Mouse (Mus musculus): ENCODE results near the gene Cacng8. TPM values are rescaled to one million over a fixed set of nuclear protein-coding genes. Genes with fewer than 3 reads are reported as not detected.

Gene Cacng8
- polyA plus RNA-seq, 1 experiment from 2014 or later: 16.4 TPM

DNA sequence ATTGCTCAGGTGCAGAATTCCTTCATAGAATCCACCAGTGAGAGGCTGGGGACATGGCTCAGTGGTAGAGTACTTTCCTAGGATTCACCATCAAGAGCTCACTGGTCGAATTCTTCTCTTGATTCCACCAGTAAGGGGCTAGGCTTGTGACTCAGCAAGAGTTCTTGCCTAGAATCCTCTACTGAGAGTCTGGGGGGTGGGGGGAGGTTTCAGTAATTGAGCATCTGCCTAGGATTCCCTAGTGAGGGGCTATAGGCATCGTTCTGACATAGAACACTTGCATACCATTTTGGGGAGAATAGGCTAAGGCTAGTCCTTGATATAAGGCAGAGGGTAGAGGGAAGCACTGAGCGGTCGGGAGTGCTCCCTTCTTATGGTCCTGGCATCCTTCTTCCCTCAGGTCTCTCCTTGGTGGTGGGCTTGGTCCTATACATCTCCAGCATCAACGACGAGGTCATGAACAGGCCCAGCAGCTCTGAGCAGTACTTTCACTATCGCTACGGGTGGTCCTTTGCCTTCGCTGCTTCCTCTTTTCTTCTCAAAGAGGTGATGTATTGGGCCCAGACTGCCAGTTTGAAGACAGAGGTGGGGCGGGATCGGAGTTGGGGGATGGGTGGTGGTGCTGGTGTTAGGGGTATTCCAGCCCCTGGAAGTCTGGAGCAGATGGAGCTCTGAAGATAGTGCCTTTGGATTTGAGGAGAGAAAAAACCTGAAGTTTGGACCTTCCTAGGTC lies 24.8 kb upstream of the Cacng8 start:
- 47% methylated on average over 11 of the region's 11 CpGs for WGBS
- H3K4me1 ChIP-seq (replicated peaks; ENCODE audit: control insufficient read depth, insufficient read depth, low read length): peaks cover 10% of the 10 kb centered on the region
- no peak overlapping the region for H3K4me3 ChIP-seq (replicated peaks; ENCODE audit: low read length)
- H3K9me3 ChIP-seq (ENCODE audit: control insufficient read depth, low read length): no peaks in the 10 kb centered on the region
- no peak overlapping the region for H3K9ac ChIP-seq (replicated peaks; ENCODE audit: low read depth, low read length)
- no peak overlapping the region for H3K27ac ChIP-seq (ENCODE audit: low read length)
- no peak overlapping the region for H3K4me2 ChIP-seq (ENCODE audit: low read length)
- 0 out of 2 replicates have a peak, but pooled peaks cover 3% of the 10 kb centered on the region for H3K36me3 ChIP-seq (ENCODE audit: control insufficient read depth, insufficient read depth)
- H3K27me3 ChIP-seq (replicated peaks; ENCODE audit: control insufficient read depth, insufficient read depth, low read length): no peaks in the 10 kb centered on the region
- no peak for ATAC-seq

DNA sequence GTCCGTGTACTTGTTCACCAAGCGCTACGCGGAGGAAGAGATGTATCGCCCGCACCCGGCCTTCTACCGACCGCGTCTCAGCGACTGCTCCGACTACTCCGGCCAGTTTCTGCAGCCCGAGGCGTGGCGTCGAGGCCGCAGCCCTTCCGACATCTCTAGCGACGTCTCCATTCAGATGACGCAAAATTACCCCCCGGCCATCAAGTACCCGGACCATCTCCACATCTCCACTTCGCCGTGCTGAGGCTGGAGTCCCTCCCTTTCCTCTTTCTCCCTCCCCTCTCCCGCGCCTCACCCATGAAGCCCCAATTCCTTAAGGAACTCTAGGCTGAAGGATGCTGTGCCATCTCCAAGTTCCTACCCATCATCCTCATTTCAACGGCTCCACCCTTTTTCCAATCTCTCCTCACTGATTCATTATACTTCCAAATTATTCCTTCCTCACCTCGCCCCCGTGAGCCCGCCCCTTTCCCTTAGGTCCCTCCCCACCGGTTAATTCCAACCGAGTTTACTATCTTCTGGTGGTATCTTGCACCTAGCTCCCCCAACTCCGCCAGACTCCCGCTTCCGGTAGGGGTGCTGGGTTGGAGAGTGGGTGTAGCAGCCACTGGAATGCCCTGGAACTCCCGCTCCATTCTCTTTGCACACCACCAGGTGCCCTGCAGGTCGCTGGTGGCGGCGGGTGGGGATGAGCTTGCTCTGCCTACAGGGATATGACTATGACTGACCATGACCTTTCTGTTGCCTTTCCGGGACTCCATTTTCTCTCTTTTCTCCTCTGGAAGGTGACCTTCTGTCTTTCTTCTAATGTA lies 23.6 kb upstream of the Cacng8 start:
- H3K4me3 ChIP-seq (replicated peaks; ENCODE audit: low read length): no peak overlapping the region
- H3K4me2 ChIP-seq (ENCODE audit: low read length): no peak overlapping the region; the same call in 1 of the 2 replicates
- 26% methylated on average over 42 of the region's 42 CpGs for WGBS
- H3K9ac ChIP-seq (replicated peaks; ENCODE audit: low read depth, low read length): no peak overlapping the region
- no peaks in the 10 kb centered on the region for H3K9me3 ChIP-seq (ENCODE audit: control insufficient read depth, low read length)
- no peaks in the 10 kb centered on the region for H3K27me3 ChIP-seq (replicated peaks; ENCODE audit: control insufficient read depth, insufficient read depth, low read length)
- peaks cover 10% of the 10 kb centered on the region for H3K4me1 ChIP-seq (replicated peaks; ENCODE audit: control insufficient read depth, insufficient read depth, low read length)
- 0 out of 2 replicates have a peak, but pooled peaks cover 1% of the 10 kb centered on the region for H3K36me3 ChIP-seq (ENCODE audit: control insufficient read depth, insufficient read depth)
- ATAC-seq: no peak
- H3K27ac ChIP-seq (ENCODE audit: low read length): no peak overlapping the region

DNA sequence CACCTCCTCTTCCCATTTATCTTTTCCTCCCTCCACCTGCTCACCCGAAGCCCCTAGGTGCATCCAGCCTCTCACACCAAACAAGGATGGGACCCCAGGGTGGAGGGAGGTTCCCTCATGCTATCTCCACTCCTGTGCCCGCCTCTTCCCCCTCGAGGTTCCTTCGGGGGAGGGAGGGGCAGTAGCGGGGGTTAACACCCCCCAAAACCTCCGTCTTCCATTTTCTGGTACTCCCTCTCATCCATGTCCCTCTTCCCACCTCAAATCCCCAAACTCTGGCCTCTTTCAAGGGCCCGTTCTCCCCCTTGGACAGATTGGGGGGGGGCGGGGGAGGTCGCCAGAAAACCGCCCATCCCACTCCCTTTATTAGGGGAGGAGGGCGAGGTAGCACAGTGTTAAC lies 22.9 kb upstream of the Cacng8 start:
- Histone ChIP-seq H3K9ac (replicated peaks; ENCODE audit: low read depth, low read length) (0 out of 2 replicates have a peak overlapping the region, but pooled peaks have one; percentile 9), H3K4me2 (ENCODE audit: low read length) (peak overlapping the region; percentile 29), H3K36me3 (ENCODE audit: control insufficient read depth, insufficient read depth) (no peaks in the 10 kb centered on the region), H3K27me3 (replicated peaks; ENCODE audit: control insufficient read depth, insufficient read depth, low read length) (no peaks in the 10 kb centered on the region), H3K9me3 (ENCODE audit: control insufficient read depth, low read length) (no peaks in the 10 kb centered on the region), H3K4me1 (replicated peaks; ENCODE audit: control insufficient read depth, insufficient read depth, low read length) (peaks cover 10% of the 10 kb centered on the region), H3K27ac (ENCODE audit: low read length) (no peak overlapping the region), H3K4me3 (replicated peaks; ENCODE audit: low read length) (no peak overlapping the region)
- WGBS: 5% methylated on average over 9 of the region's 11 CpGs
- ATAC-seq: no peak

DNA sequence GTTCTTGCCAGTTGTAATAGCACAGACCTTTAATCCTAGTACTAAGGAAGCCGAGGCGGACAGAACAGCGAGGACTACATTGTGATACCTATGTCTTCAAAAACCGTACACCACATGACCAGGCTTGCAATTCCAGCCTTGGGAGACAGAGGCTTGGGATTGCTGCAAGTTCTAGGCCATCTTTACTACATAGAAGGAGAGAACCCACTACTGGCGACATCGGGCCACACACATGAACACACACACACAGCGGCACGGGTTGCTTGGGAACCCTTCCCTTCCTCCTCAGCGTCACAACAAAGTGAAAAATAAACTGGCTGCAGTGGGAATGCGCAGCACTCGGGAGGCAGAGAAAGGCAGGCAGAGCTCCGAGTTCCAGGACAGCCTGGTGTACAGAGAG lies 22.2 kb upstream of the Cacng8 start:
- H3K27ac ChIP-seq (ENCODE audit: low read length): no peak overlapping the region
- H3K4me3 ChIP-seq (replicated peaks; ENCODE audit: low read length): no peak overlapping the region
- peaks cover 10% of the 10 kb centered on the region for H3K4me1 ChIP-seq (replicated peaks; ENCODE audit: control insufficient read depth, insufficient read depth, low read length)
- no peak overlapping the region for H3K4me2 ChIP-seq (ENCODE audit: low read length)
- WGBS: 29% methylated on average over 12 of the region's 12 CpGs
- no peaks in the 10 kb centered on the region for H3K27me3 ChIP-seq (replicated peaks; ENCODE audit: control insufficient read depth, insufficient read depth, low read length)
- ATAC-seq: peak; percentile 43; the same call in 1 of the 2 replicates
- no peaks in the 10 kb centered on the region for H3K36me3 ChIP-seq (ENCODE audit: control insufficient read depth, insufficient read depth)
- H3K9me3 ChIP-seq (ENCODE audit: control insufficient read depth, low read length): no peaks in the 10 kb centered on the region
- no peak overlapping the region for H3K9ac ChIP-seq (replicated peaks; ENCODE audit: low read depth, low read length)

DNA sequence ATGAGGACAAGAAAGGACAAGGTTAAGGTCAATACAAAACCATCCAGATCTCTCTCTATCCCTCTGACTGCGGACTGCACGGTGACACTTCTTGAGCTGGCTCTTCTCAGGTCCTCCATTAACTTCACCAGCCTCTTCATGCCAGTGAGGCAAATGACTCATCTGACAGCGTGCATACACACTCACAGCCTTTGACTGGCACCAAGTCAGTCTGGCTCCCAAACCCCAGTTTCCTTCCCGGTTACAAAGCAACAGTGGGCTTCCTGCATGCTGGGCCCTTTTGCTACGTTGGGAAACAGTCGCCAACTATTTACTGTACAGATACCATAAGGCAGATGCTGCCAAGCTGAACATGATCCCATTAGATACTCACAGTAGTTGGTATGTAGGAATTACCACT lies 21.3 kb upstream of the Cacng8 start:
- H3K27me3 ChIP-seq (replicated peaks; ENCODE audit: control insufficient read depth, insufficient read depth, low read length): no peaks in the 10 kb centered on the region
- H3K9me3 ChIP-seq (ENCODE audit: control insufficient read depth, low read length): no peaks in the 10 kb centered on the region
- 55% methylated on average over 6 of the region's 6 CpGs for WGBS
- no peak overlapping the region for H3K4me2 ChIP-seq (ENCODE audit: low read length)
- no peaks in the 10 kb centered on the region for H3K36me3 ChIP-seq (ENCODE audit: control insufficient read depth, insufficient read depth)
- H3K4me3 ChIP-seq (replicated peaks; ENCODE audit: low read length): no peak overlapping the region
- peaks cover 10% of the 10 kb centered on the region for H3K4me1 ChIP-seq (replicated peaks; ENCODE audit: control insufficient read depth, insufficient read depth, low read length)
- no peak overlapping the region for H3K27ac ChIP-seq (ENCODE audit: low read length)
- 0 out of 2 replicates have a peak, but pooled peaks have one; percentile 27 for ATAC-seq
- H3K9ac ChIP-seq (replicated peaks; ENCODE audit: low read depth, low read length): no peak overlapping the region

DNA sequence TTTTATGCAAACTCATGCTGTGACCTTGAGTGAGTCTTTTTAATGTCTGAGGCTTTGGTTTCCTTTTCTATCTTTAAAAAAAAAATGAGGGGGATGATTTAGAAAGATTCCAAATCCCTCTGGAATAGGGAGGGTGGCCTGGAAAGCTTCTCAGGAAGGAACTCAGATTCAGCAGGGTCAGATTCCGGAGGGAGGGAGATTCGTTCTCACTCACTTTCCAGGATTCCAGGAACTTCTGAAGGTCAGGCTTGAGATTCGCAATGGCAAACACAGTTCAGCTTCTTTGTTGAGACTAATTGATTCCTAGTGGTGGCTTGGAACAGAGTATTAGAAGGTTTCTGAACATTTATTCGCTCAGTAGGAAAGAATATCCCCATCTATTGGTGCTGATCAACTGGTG lies 20.1 kb upstream of the Cacng8 start:
- H3K27ac ChIP-seq (ENCODE audit: low read length): no peak overlapping the region
- no peaks in the 10 kb centered on the region for H3K36me3 ChIP-seq (ENCODE audit: control insufficient read depth, insufficient read depth)
- H3K27me3 ChIP-seq (replicated peaks; ENCODE audit: control insufficient read depth, insufficient read depth, low read length): no peaks in the 10 kb centered on the region
- no peak overlapping the region for H3K9ac ChIP-seq (replicated peaks; ENCODE audit: low read depth, low read length)
- peaks cover 10% of the 10 kb centered on the region for H3K4me1 ChIP-seq (replicated peaks; ENCODE audit: control insufficient read depth, insufficient read depth, low read length)
- H3K9me3 ChIP-seq (ENCODE audit: control insufficient read depth, low read length): no peaks in the 10 kb centered on the region
- no peak for ATAC-seq
- H3K4me2 ChIP-seq (ENCODE audit: low read length): no peak overlapping the region
- no peak overlapping the region for H3K4me3 ChIP-seq (replicated peaks; ENCODE audit: low read length)
- 59% methylated on average over 4 of the region's 4 CpGs for WGBS

DNA sequence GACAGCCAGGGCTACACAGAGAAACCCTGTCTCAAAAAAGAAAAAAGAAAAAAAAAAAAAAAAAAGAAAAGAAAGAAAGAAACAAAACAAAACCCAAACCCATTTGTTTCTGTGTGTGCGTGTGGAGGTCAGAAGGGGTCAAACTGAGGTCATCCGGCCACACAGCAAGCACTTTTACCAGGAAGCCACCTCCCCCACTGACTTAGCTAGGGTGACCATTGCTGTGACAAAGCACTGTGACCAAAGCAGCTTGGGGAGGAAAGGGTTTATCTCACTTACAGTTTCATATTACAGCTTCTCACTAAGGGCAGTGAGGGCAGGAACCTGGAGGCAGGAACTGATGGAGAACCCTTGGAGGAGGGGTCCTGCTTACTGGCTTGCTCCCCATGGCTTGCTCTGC lies 18.1 kb upstream of the Cacng8 start:
- no peaks in the 10 kb centered on the region for H3K27me3 ChIP-seq (replicated peaks; ENCODE audit: control insufficient read depth, insufficient read depth, low read length)
- H3K4me3 ChIP-seq (replicated peaks; ENCODE audit: low read length): no peak overlapping the region
- no peak overlapping the region for H3K9ac ChIP-seq (replicated peaks; ENCODE audit: low read depth, low read length)
- H3K27ac ChIP-seq (ENCODE audit: low read length): no peak overlapping the region
- 70% methylated on average over 2 of the region's 2 CpGs for WGBS
- no peak overlapping the region for H3K4me2 ChIP-seq (ENCODE audit: low read length)
- H3K4me1 ChIP-seq (replicated peaks; ENCODE audit: control insufficient read depth, insufficient read depth, low read length): peaks cover 5% of the 10 kb centered on the region
- H3K36me3 ChIP-seq (ENCODE audit: control insufficient read depth, insufficient read depth): no peaks in the 10 kb centered on the region
- H3K9me3 ChIP-seq (ENCODE audit: control insufficient read depth, low read length): no peaks in the 10 kb centered on the region
- ATAC-seq: no peak

DNA sequence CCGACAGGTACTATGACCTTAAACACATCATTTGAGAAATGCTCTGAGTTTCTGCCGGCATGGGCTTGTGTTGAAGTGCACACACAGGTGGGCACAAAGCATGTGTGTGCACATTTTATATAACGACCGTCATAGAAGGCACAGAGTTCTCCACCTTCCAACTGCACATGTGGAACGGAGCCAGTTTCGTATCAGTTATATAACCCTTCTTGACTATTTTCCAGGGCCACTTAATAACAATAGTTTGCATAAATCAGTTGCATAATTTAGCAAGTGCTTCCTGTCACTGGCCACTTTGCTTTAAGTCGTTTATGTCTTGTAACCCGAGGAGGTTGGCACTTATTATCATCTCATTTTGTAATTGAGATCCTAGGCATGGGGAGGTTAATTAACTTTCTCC lies 16.7 kb upstream of the Cacng8 start:
- no peaks in the 10 kb centered on the region for H3K36me3 ChIP-seq (ENCODE audit: control insufficient read depth, insufficient read depth)
- H3K4me2 ChIP-seq (ENCODE audit: low read length): no peak overlapping the region
- H3K9ac ChIP-seq (replicated peaks; ENCODE audit: low read depth, low read length): no peak overlapping the region
- 68% methylated on average over 8 of the region's 8 CpGs for WGBS
- no peaks in the 10 kb centered on the region for H3K4me1 ChIP-seq (replicated peaks; ENCODE audit: control insufficient read depth, insufficient read depth, low read length)
- no peak overlapping the region for H3K4me3 ChIP-seq (replicated peaks; ENCODE audit: low read length)
- no peaks in the 10 kb centered on the region for H3K27me3 ChIP-seq (replicated peaks; ENCODE audit: control insufficient read depth, insufficient read depth, low read length)
- H3K27ac ChIP-seq (ENCODE audit: low read length): no peak overlapping the region
- H3K9me3 ChIP-seq (ENCODE audit: control insufficient read depth, low read length): no peaks in the 10 kb centered on the region
- no peak for ATAC-seq

DNA sequence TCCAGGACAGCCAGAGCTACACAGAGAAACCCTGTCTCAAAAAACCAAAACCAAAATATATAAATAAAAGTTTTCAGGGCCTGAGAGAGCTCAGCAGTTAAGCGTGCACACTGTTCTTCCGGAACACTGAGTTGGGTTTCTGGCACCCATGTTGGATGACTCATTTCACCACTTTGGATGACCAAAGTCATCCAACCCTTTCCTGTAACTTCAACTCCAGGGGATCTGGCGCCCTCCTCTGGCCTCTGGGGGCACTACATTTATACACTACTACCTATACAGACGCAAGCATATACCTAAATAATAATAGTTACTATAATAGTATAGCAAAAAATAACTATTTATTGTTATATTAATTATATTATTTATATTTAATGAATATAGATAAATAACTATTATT lies 13.7 kb upstream of the Cacng8 start:
- Histone ChIP-seq H3K9me3 (ENCODE audit: control insufficient read depth, low read length) (no peaks in the 10 kb centered on the region), H3K4me2 (ENCODE audit: low read length) (no peak overlapping the region), H3K36me3 (ENCODE audit: control insufficient read depth, insufficient read depth) (no peaks in the 10 kb centered on the region), H3K9ac (replicated peaks; ENCODE audit: low read depth, low read length) (no peak overlapping the region), H3K27ac (ENCODE audit: low read length) (no peak overlapping the region), H3K4me1 (replicated peaks; ENCODE audit: control insufficient read depth, insufficient read depth, low read length) (no peaks in the 10 kb centered on the region), H3K27me3 (replicated peaks; ENCODE audit: control insufficient read depth, insufficient read depth, low read length) (no peaks in the 10 kb centered on the region), H3K4me3 (replicated peaks; ENCODE audit: low read length) (no peak overlapping the region)
- no peak for ATAC-seq
- WGBS: 46% methylated on average over 4 of the region's 4 CpGs

All from forebrain, embryonic 16.5 days (tissue).